Mouse (Mus musculus): ENCODE results near the gene Tmem104. TPM values are rescaled to one million over a fixed set of nuclear protein-coding genes. Genes with fewer than 3 reads are reported as not detected.

Gene Tmem104
- polyA plus RNA-seq, 1 experiment, result 21.6 TPM

DNA sequence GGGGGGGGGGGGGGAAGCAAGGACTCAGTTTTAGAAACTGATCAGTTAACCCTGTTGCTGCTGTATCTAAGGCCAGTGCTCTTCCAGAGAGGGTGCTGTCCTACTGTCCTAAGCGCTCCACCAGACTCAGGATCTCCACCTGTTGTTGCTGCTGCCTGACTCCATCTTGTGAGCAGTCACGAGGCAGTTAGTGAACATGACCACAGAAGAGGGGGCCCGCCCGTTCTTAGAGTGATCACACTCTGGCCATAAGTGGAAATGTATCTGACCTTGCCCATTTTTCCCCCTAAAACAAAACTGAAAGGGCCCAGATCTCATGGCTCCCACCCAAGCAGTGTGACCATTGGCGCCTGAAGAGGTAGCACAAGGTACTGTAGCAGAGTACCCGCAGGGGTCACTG lies 60.7 kb downstream of the Tmem104 start:
- DNase-seq, result no peak
- WGBS, result 67% methylated on average over 6 of the region's 6 CpGs
- TF ChIP-seq CTCF (IDR thresholded peaks at IDR 0.05; ENCODE audit: insufficient read depth, low read length) (no peak), POLR2A (IDR thresholded peaks at IDR 0.05; ENCODE audit: borderline replicate concordance, extremely low read depth, low read depth, low read length) (no peak)
- Histone ChIP-seq H3K4me3 (replicated peaks; ENCODE audit: extremely low read depth, low read depth, low read length) (no peak overlapping the region), H3K4me1 (ENCODE audit: control insufficient read depth, insufficient read depth, low read length) (0 out of 2 replicates have a peak, but pooled peaks cover 3% of the 10 kb centered on the region)

GRCm38 (mm10) chr11:115249721-115250404 lies 62.6 kb downstream of the Tmem104 start:
- Histone ChIP-seq H3K4me1 (ENCODE audit: control insufficient read depth, insufficient read depth, low read length) (0 out of 2 replicates have a peak, but pooled peaks cover 3% of the 10 kb centered on the region), H3K4me3 (replicated peaks; ENCODE audit: extremely low read depth, low read depth, low read length) (no peak overlapping the region)
- WGBS, result 4% methylated on average over 63 of the region's 63 CpGs
- TF ChIP-seq CTCF (IDR thresholded peaks at IDR 0.05; ENCODE audit: insufficient read depth, low read length) (no peak), POLR2A (IDR thresholded peaks at IDR 0.05; ENCODE audit: borderline replicate concordance, extremely low read depth, low read depth, low read length) (no peak)
- DNase-seq, result no peak

- 8% methylated on average over 36 of the region's 36 CpGs for WGBS
- no peak for TF ChIP-seq POLR2A (IDR thresholded peaks at IDR 0.05; ENCODE audit: borderline replicate concordance, extremely low read depth, low read depth, low read length)
- TF ChIP-seq CTCF (IDR thresholded peaks at IDR 0.05; ENCODE audit: insufficient read depth, low read length), result no peak
- H3K4me3 ChIP-seq (replicated peaks; ENCODE audit: extremely low read depth, low read depth, low read length), result no peak overlapping the region
Measured at GRCm38 (mm10) chr11:115250405-115251090, 63.3 kb downstream of the Tmem104 start.

GRCm38 (mm10) chr11:115251258-115251657 lies 64.0 kb downstream of the Tmem104 start:
- no peak overlapping the region for H3K4me3 ChIP-seq (replicated peaks; ENCODE audit: extremely low read depth, low read depth, low read length)

More at GRCm38 (mm10) chr11:115250405-115251090, 63.3 kb downstream of the Tmem104 start:
- DNase-seq, result no peak
- H3K4me1 ChIP-seq (ENCODE audit: control insufficient read depth, insufficient read depth, low read length), result 0 out of 2 replicates have a peak, but pooled peaks cover 3% of the 10 kb centered on the region

GRCm38 (mm10) chr11:115257775-115258510 lies 70.7 kb downstream of the Tmem104 start:
- WGBS, result 23% methylated on average over 59 of the region's 59 CpGs
- H3K4me3 ChIP-seq (replicated peaks; ENCODE audit: extremely low read depth, low read depth, low read length), result no peak overlapping the region
- H3K4me1 ChIP-seq (ENCODE audit: control insufficient read depth, insufficient read depth, low read length), result no peaks in the 10 kb centered on the region
- TF ChIP-seq POLR2A (IDR thresholded peaks at IDR 0.05; ENCODE audit: borderline replicate concordance, extremely low read depth, low read depth, low read length) (no peak), CTCF (IDR thresholded peaks at IDR 0.05; ENCODE audit: insufficient read depth, low read length) (no peak)
- DNase-seq, result no peak

More at GRCm38 (mm10) chr11:115251258-115251657, 64.0 kb downstream of the Tmem104 start:
- H3K4me1 ChIP-seq (ENCODE audit: control insufficient read depth, insufficient read depth, low read length), result 0 out of 2 replicates have a peak, but pooled peaks cover 3% of the 10 kb centered on the region
- 65% methylated on average over 3 of the region's 3 CpGs for WGBS
- no peak for DNase-seq
- no peak for TF ChIP-seq POLR2A (IDR thresholded peaks at IDR 0.05; ENCODE audit: borderline replicate concordance, extremely low read depth, low read depth, low read length)
- TF ChIP-seq CTCF (IDR thresholded peaks at IDR 0.05; ENCODE audit: insufficient read depth, low read length), result no peak

DNA sequence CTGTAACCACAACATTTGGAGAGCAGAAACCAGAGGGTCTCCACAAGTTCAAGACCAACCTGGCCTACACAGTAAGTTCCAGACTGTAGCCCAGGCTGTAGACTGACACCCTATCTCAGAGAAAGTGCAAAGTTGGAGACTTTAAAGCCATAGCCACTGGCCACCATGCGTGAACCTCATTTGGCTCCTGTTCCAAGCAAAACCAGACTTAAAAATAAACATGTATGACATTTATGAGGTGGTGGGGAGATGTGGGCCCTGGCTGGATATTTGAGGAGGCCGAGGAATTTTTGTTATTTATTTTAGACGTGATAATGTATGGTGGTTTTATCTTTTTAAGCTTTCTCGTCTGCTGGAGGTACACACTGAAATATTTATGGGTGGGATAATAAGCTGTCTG lies 71.8 kb downstream of the Tmem104 start:
- no peak for TF ChIP-seq CTCF (IDR thresholded peaks at IDR 0.05; ENCODE audit: insufficient read depth, low read length)
- TF ChIP-seq POLR2A (IDR thresholded peaks at IDR 0.05; ENCODE audit: borderline replicate concordance, extremely low read depth, low read depth, low read length), result no peak
- WGBS, result 35% methylated on average over 4 of the region's 4 CpGs
- DNase-seq, result no peak
- H3K4me3 ChIP-seq (replicated peaks; ENCODE audit: extremely low read depth, low read depth, low read length), result no peak overlapping the region
- no peaks in the 10 kb centered on the region for H3K4me1 ChIP-seq (ENCODE audit: control insufficient read depth, insufficient read depth, low read length)

GRCm38 (mm10) chr11:115262954-115263353 lies 75.7 kb downstream of the Tmem104 start:
- no peak for DNase-seq
- WGBS, result 76% methylated on average over 11 of the region's 11 CpGs
- H3K4me1 ChIP-seq (ENCODE audit: control insufficient read depth, insufficient read depth, low read length), result no peaks in the 10 kb centered on the region
- H3K4me3 ChIP-seq (replicated peaks; ENCODE audit: extremely low read depth, low read depth, low read length), result no peak overlapping the region
- TF ChIP-seq POLR2A (IDR thresholded peaks at IDR 0.05; ENCODE audit: borderline replicate concordance, extremely low read depth, low read depth, low read length) (no peak), CTCF (IDR thresholded peaks at IDR 0.05; ENCODE audit: insufficient read depth, low read length) (no peak)

DNA sequence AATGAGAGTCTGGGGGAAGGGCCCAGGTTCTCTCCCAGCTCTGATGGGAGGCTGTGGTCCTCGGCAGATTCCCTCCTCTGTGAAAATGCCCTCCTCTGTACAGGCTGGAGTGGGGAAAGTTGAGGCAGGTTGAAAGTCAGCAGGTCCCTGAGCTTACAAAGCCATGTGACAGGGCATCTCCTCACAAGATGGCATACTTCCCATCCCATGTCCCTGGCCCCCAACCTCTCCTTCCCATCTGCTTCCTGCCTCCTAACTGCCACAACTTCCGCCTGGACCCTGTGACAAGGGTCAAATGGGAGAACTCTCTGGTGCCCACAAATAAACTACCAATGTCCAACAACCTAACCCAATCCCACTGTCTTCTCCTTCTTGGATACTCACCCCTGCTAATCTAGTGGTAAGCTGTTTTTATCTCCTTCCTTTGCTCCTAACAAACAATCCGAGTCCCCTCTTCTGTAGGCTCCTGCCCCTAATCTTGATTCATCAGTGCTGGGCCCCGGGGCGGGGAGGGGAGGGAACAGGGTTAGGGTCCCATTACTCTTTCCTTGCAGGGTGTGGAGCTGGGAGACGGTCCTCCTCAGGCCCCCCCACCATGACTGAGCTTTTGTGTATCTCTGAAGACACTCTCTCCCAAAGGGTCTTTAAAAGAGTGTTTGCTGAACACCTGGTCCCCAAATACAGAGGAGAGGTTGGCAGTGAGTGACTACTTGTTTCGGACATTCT lies 77.0 kb downstream of the Tmem104 start:
- 63% methylated on average over 7 of the region's 7 CpGs for WGBS
- no peaks in the 10 kb centered on the region for H3K4me1 ChIP-seq (ENCODE audit: control insufficient read depth, insufficient read depth, low read length)
- DNase-seq, result no peak
- TF ChIP-seq POLR2A (IDR thresholded peaks at IDR 0.05; ENCODE audit: borderline replicate concordance, extremely low read depth, low read depth, low read length) (no peak), CTCF (IDR thresholded peaks at IDR 0.05; ENCODE audit: insufficient read depth, low read length) (no peak)
- no peak overlapping the region for H3K4me3 ChIP-seq (replicated peaks; ENCODE audit: extremely low read depth, low read depth, low read length)
